10 mouse cellular contexts compared by ENCODE assay signal in the genomic region with DNA sequence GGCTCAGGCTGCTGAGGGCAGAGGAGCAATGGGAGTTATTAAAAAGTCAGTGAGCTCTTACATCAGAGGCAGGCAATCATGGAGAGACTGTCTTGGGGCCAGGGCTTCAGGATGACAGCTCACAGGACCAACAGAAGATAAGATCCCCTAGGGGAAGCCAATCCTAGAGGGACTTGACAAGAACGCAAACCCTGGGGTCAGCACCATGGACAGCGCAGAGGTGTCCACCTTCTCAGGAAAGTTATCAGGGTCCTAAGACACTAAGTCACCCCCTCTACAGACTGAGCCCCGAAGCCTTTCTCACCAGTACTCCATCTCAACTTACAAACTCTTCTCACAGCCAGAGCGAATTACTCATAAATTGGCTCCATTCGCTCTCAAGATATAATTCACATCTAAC. TPM values are rescaled to one million over a fixed set of nuclear protein-coding genes. Genes with fewer than 3 reads are reported as not detected.
DNase-seq lines count a peak whose midpoint lies in the region.
"Had no signal": no experiment of that assay in that cellular context is flagged by ENCODE, and none has a peak within 500 bp of the region (broad histone marks: within the 10 kb centered on the region; RNA-seq: fewer than 3 reads in every experiment).

Gene Olfr464, minus strand, starts transcription at position 2 of the 400 bp plus-strand sequence.

- WGBS in embryonic facial prominence, embryonic 10.5 days: 35% methylated on average over 5 of the region's 5 CpGs

- no peak within 1 kb of the TSS for H3K27ac ChIP-seq in embryonic facial prominence, embryonic 10.5 days (replicated peaks)
- H3K27ac ChIP-seq: midbrain, embryonic 12.5 days had no signal

- H3K4me1 ChIP-seq in embryonic facial prominence, embryonic 10.5 days: no peaks in the 10 kb centered on the region
- H3K4me1 ChIP-seq: midbrain, embryonic 12.5 days had no signal

- H3K36me3 ChIP-seq in embryonic facial prominence, embryonic 10.5 days (replicated peaks): no peaks in the 10 kb centered on the region
- H3K36me3 ChIP-seq: midbrain, embryonic 12.5 days had no signal

- H3K27me3 ChIP-seq in embryonic facial prominence, embryonic 10.5 days (replicated peaks; ENCODE audit: low read depth, poor library complexity, severe bottlenecking): no peaks in the 10 kb centered on the region
- H3K27me3 ChIP-seq: midbrain, embryonic 12.5 days had no signal

- intact Hi-C loops in left cerebral cortex, postnatal 10 days (cut with DNase I): no loop called here

- H3K4me3 ChIP-seq in embryonic facial prominence, embryonic 10.5 days: no peak within 1 kb of the TSS
- H3K4me3 ChIP-seq: midbrain, embryonic 12.5 days had no signal

- no peaks in the 10 kb centered on the region for H3K9me3 ChIP-seq in embryonic facial prominence, embryonic 10.5 days

- DNase-seq in gastrocnemius, postnatal 10 days: peak; percentile 28
- no peak for DNase-seq in gastrocnemius, adult 8-10 months (ENCODE audit: low spot score in 2 of 2)
- DNase-seq in ovary, postnatal 14 days (ENCODE audit: low spot score): peak; percentile 16
- DNase-seq in ovary, adult 18-20 months (ENCODE audit: low spot score): no peak
- DNase-seq in embryonic facial prominence, embryonic 10.5 days (ENCODE audit: low spot score): peak; percentile 75
- peak; percentile 48 for DNase-seq in thymus, postnatal 14 days
- DNase-seq in left cerebral cortex, postnatal 10 days (ENCODE audit: extremely low spot score in 1 of 2, low spot score in 2 of 2): no peak
- DNase-seq in frontal cortex, postnatal 14 days (ENCODE audit: low spot score in 2 of 2): no peak

RNA-seq across cellular contexts. Expression of gene Olfr464, which starts in this region (rescaled TPM):
- not detected for total RNA-seq in gastrocnemius, postnatal 10 days (2021)
- not detected for total RNA-seq in gastrocnemius, adult 8-10 months (2022)
- polyA plus RNA-seq in embryonic facial prominence, embryonic 10.5 days (2016; fragmentation: Nextera tagmentation; extraction: Ambion mirVana): not detected in 2 replicates
- total RNA-seq in left cerebral cortex, postnatal 10 days (2021): under 1 TPM in 1 of 2 experiments, not detected in 1; 0.22 TPM
- polyA plus RNA-seq: intestine, postnatal 0 days; midbrain, embryonic 12.5 days had no signal

Comparison
In these comparisons a context has a peak if more than half of its experiments do, and no peak if none do; other contexts are left out.
1. DNase-seq: peak in ovary, postnatal 14 days (single experiment) and thymus, postnatal 14 days (single experiment); none in gastrocnemius, adult 8-10 months (0 of 2), ovary, adult 18-20 months (single experiment), left cerebral cortex, postnatal 10 days (0 of 2) and frontal cortex, postnatal 14 days (0 of 2).
2. Peak in DNase-seq in gastrocnemius, postnatal 10 days; RNA of the gene not detected or under 1 TPM.
3. Peak in DNase-seq in embryonic facial prominence, embryonic 10.5 days; RNA of the gene not detected or under 1 TPM.